Mouse (Mus musculus): ENCODE measurements at regions not wholly inside any gene's neighbourhood (a gene's known extent, or its start where the extent isn't known, plus 50 kb on each side); places are given as distances from the start of the nearest gene placed in this dataset.
A peak's percentile ranks its signal among the peaks of the same experiment; 100 is the strongest.
"Not testable (repeated sequence)": the region's sequence is repeated elsewhere in the genome, so short reads cannot be mapped to it uniquely, and the experiment has no call there.

GRCm38 (mm10) chr11:31560775-31561174 is 110.9 kb downstream of the Bod1 start:
- no peak overlapping the region for H3K4me3 ChIP-seq
- H3K4me1 ChIP-seq = peaks cover 13% of the 10 kb centered on the region
- no peak overlapping the region for H3K27ac ChIP-seq
- H3K36me3 ChIP-seq = no peaks in the 10 kb centered on the region
- 70% methylated on average over 10 of the region's 10 CpGs for WGBS
- no peaks in the 10 kb centered on the region for H3K9me3 ChIP-seq
- DNase-seq (ENCODE audit: low spot score) = no peak
- no peaks in the 10 kb centered on the region for H3K27me3 ChIP-seq (ENCODE audit: insufficient read depth, poor library complexity, severe bottlenecking)

GRCm38 (mm10) chr11:31555042-31555441 is 116.6 kb downstream of the Bod1 start:
- H3K4me1 ChIP-seq = peaks cover 14% of the 10 kb centered on the region
- DNase-seq (ENCODE audit: low spot score) = no peak
- H3K4me3 ChIP-seq = no peak overlapping the region
- no peaks in the 10 kb centered on the region for H3K36me3 ChIP-seq
- WGBS = 85% methylated on average over 4 of the region's 4 CpGs
- H3K27ac ChIP-seq = no peak overlapping the region
- H3K27me3 ChIP-seq (ENCODE audit: insufficient read depth, poor library complexity, severe bottlenecking) = no peaks in the 10 kb centered on the region
- H3K9me3 ChIP-seq = no peaks in the 10 kb centered on the region

GRCm38 (mm10) chr11:31551614-31552271 is 119.9 kb downstream of the Bod1 start:
- Histone ChIP-seq H3K27ac (no peak overlapping the region), H3K4me1 (peaks cover 14% of the 10 kb centered on the region), H3K4me3 (no peak overlapping the region), H3K27me3 (ENCODE audit: insufficient read depth, poor library complexity, severe bottlenecking) (no peaks in the 10 kb centered on the region), H3K9me3 (peaks cover 6% of the 10 kb centered on the region), H3K36me3 (no peaks in the 10 kb centered on the region)
- DNase-seq (ENCODE audit: low spot score) = no peak
- 70% methylated on average over 10 of the region's 10 CpGs for WGBS

DNA sequence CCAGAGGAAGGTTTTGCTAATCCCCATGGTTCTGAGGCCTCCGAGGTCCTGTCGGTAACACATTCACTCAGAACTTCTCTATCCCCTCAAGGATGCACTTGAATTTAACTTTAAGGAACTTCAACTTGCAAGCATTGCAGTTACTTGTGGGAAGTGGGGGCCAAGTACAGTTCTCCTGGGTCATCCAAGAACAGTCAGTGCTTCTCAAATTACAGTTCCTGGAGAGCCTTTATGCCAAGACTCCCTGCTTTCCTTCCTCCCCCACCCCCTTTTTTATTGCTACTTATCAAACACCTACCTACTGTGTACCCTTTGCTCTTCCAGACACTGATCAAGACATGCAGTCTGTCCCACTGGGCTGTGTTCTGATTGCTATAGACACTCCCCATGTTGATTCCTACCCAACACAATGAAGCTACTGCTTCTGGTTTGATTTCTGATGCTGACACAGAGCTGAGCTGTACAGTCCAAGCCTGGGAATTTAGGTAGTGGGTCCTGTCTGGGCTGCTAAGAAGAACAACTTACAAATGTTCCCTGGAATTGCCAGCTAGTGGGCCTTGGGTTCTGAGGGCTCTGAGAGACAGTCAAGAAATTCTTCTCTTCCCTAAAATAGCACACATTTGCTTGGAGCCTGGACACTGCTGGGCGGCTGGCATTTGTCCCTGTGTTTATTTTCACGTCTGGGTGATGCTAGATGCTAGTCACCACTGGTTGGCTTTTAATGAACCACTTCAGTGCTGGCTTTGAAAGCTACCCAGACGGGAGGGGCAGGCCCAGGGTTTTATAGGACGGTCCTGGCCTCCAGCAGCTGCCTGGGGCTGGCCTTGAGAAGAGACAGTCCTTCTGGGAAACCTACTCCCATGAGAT is 120.7 kb downstream of the Bod1 start:
- Histone ChIP-seq H3K4me1 (peaks cover 14% of the 10 kb centered on the region), H3K27me3 (ENCODE audit: insufficient read depth, poor library complexity, severe bottlenecking) (no peaks in the 10 kb centered on the region), H3K9me3 (peaks cover 6% of the 10 kb centered on the region), H3K27ac (peak overlapping the region; percentile 38; the same call in 1 of the 2 replicates), H3K4me3 (no peak overlapping the region), H3K36me3 (no peaks in the 10 kb centered on the region)
- DNase-seq (ENCODE audit: low spot score) = no peak
- 48% methylated on average over 6 of the region's 6 CpGs for WGBS

DNA sequence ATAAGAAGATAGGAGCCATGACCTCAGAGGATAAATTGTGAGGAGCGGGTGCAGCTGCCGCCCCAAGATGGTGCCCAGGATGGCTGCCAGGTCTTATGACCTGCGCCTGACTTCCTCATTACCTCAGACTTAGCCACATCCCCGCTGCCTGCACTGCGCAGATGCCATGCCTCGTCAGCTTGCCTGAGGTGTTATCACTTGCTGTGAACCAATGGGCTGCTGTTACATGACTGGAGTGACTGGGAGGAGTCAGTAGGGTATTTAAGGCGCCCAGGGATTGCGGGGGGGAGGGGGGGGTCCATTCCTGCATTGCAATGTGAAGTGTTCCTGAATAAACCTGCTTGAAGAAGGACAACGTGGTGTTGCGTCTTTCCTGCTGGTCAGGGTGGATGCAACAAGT is 126.2 kb downstream of the Bod1 start:
- H3K36me3 ChIP-seq; H3K9me3 ChIP-seq; H3K4me3 ChIP-seq; H3K27ac ChIP-seq; H3K27me3 ChIP-seq (ENCODE audit: insufficient read depth, poor library complexity, severe bottlenecking): not testable (repeated sequence)
- peak; percentile 66 for DNase-seq (ENCODE audit: low spot score)
- peaks cover 15% of the 10 kb centered on the region; the same call in 1 of the 2 replicates for H3K4me1 ChIP-seq
- WGBS = 80% methylated on average over 10 of the region's 10 CpGs

DNA sequence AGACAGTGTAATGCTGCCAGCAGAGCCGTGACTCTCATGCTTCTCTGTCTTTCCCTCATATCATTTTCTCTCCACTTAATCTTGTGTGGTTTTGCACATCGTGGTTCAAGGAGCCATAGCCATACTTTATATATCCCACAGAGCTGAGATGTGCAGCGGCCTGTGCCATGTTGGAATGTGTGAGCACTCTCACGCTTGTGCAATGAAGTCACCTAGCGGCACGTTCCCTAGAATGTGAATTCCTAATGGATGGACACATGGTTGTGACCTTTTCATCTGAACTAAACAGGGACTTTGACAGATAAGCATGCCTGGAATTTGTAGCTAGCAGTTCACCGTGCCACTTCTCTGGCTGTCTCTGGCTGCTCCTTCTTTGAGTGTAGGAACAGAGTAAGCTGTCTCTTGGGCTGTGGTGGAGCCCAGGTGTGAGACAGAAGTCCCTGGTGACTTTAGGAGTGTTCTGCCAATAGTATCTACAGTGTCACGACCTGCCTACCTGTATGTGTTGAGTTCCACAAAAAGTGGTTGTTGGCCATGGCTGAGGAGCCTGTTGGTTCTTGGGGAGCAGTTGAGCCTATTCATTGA is 129.0 kb downstream of the Bod1 start:
- H3K4me1 ChIP-seq = peaks cover 15% of the 10 kb centered on the region; the same call in 1 of the 2 replicates
- peak; percentile 79 for DNase-seq (ENCODE audit: low spot score)
- no peaks in the 10 kb centered on the region for H3K36me3 ChIP-seq
- H3K9me3 ChIP-seq = no peaks in the 10 kb centered on the region
- no peaks in the 10 kb centered on the region for H3K27me3 ChIP-seq (ENCODE audit: insufficient read depth, poor library complexity, severe bottlenecking)
- 44% methylated on average over 8 of the region's 8 CpGs for WGBS
- no peak overlapping the region for H3K4me3 ChIP-seq
- no peak overlapping the region; the same call in 1 of the 2 replicates for H3K27ac ChIP-seq

DNA sequence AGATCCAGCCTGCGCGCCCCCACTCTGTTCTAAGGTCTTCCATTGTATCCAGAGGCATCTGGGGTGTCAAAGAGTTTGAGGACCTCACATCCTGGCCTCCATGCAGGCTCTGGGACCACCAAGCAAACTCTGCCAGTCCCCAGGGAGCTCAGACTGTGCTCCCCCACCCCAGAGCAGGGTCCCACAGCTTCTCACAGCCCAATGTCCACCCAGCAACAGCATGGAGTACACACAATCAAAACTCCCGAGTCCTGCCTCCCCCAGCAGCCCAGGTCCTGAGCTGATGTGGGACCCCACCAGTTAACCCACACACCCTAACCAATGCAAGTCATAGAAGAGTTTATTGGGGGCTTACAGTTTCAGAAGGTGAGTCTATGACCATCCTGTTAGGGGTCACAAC is 130.3 kb downstream of the Bod1 start:
- H3K27me3 ChIP-seq (ENCODE audit: insufficient read depth, poor library complexity, severe bottlenecking) = no peaks in the 10 kb centered on the region
- peak; percentile 63 for DNase-seq (ENCODE audit: low spot score)
- H3K36me3 ChIP-seq = no peaks in the 10 kb centered on the region
- H3K4me3 ChIP-seq = no peak overlapping the region
- H3K9me3 ChIP-seq = no peaks in the 10 kb centered on the region
- WGBS = 89% methylated on average over 3 of the region's 3 CpGs
- no peak overlapping the region for H3K27ac ChIP-seq
- peaks cover 15% of the 10 kb centered on the region; the same call in 1 of the 2 replicates for H3K4me1 ChIP-seq

- H3K27me3 ChIP-seq (ENCODE audit: insufficient read depth, poor library complexity, severe bottlenecking) = no peaks in the 10 kb centered on the region
- peak; percentile 56 for DNase-seq (ENCODE audit: low spot score)
- no peaks in the 10 kb centered on the region for H3K36me3 ChIP-seq
- H3K4me1 ChIP-seq = peaks cover 15% of the 10 kb centered on the region; the same call in 1 of the 2 replicates
- no peak overlapping the region for H3K27ac ChIP-seq
- no peaks in the 10 kb centered on the region for H3K9me3 ChIP-seq
- no peak overlapping the region for H3K4me3 ChIP-seq
Observed at GRCm38 (mm10) chr11:31540816-31541215, 130.9 kb downstream of the Bod1 start.

DNA sequence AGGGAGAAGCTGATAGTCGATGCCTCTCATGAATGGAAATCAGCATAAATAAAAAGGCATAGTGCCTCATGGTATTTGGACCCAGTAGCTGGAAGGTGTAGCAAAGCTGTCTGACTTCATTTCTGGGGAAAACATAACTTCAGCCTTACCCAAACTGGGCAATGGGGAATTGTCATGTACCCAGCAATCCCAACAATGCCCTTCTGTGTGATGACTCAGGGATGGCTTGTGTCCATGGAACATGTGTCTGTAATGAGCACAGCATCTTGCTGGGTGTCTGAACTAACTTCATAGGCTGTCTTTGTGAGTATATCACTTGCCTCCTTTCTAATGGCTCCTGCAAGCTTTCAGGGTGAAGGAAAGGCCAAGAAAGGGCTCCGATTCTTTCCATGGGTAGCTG is 140.3 kb downstream of the Bod1 start:
- DNase-seq (ENCODE audit: low spot score) = no peak

DNA sequence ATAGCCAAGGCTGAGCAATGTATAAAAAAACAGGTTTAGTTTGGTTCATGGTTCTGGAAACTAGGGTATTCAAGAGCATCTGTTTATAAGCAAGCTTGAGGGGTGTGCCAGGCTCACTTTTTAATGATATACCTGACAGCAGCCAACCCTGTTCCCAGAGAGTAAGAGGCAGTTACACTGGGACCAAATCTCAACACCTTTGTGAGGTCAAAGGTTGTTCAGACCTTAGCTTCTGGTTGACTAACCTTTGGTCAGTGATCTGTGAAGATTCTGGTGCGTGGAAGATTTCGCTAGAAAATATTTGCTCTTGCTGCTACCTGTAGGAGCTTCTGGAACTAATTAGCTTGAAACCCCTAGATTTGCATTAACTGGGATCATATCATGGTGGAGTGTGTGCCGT is 140.8 kb downstream of the Bod1 start:
- Histone ChIP-seq H3K4me1 (peaks cover 8% of the 10 kb centered on the region; the same call in 1 of the 2 replicates), H3K27me3 (ENCODE audit: insufficient read depth, poor library complexity, severe bottlenecking) (peaks cover 7% of the 10 kb centered on the region; the same call in 1 of the 2 replicates), H3K36me3 (no peaks in the 10 kb centered on the region), H3K4me3 (no peak overlapping the region), H3K9me3 (no peaks in the 10 kb centered on the region), H3K27ac (no peak overlapping the region)
- 91% methylated on average over 3 of the region's 3 CpGs for WGBS
- DNase-seq (ENCODE audit: low spot score) = no peak

More for the DNA sequence above, 140.3 kb downstream of the Bod1 start:
- Histone ChIP-seq H3K36me3 (no peaks in the 10 kb centered on the region), H3K4me1 (peaks cover 8% of the 10 kb centered on the region; the same call in 1 of the 2 replicates), H3K27me3 (ENCODE audit: insufficient read depth, poor library complexity, severe bottlenecking) (peaks cover 7% of the 10 kb centered on the region; the same call in 1 of the 2 replicates), H3K9me3 (no peaks in the 10 kb centered on the region), H3K27ac (no peak overlapping the region), H3K4me3 (no peak overlapping the region)
- 92% methylated on average over 2 of the region's 2 CpGs for WGBS

DNA sequence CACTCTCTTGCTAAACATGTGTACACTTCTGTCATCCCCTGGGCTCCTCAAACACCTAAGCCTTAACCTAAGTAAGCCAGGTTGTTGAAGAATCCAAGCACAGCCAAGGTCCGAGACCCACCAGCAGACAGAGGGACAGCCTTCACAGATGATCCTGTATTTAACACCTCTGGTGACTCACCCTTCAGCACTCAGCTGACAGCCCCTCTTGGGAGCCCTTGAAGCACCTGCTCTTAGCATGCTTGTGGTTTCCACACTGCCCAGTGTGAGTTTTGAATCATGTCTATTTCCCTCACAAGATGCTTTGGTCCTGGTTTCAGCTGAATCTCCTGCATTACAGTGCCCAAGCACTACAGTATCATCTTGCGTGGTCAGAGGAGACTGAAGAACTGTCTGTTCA is 142.0 kb downstream of the Bod1 start:
- H3K27ac ChIP-seq = no peak overlapping the region
- 49% methylated on average over 2 of the region's 2 CpGs for WGBS
- peak; percentile 75 for DNase-seq (ENCODE audit: low spot score)
- H3K4me1 ChIP-seq = peaks cover 9% of the 10 kb centered on the region; the same call in 1 of the 2 replicates
- no peaks in the 10 kb centered on the region for H3K9me3 ChIP-seq
- no peaks in the 10 kb centered on the region for H3K36me3 ChIP-seq
- no peak overlapping the region for H3K4me3 ChIP-seq
- H3K27me3 ChIP-seq (ENCODE audit: insufficient read depth, poor library complexity, severe bottlenecking) = peaks cover 7% of the 10 kb centered on the region; the same call in 1 of the 2 replicates

DNA sequence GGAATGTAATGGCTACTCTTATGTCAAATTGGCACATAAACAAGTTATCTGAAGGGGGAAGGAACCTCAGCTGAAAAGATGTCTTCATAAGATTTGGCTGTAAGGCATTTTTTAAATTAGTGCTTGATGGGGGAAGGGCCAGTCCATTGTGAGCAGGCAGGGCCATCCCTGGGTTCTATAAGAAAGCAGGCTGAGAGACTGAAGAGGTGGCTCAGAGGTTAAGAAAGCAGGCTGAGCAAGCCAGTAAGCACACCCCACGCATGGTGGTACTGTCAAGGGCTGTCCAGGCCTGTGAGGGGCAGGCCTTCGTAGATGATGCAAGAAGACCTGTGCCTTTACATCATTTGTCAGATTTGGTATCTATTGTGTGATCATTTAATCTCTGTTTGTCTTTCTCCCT is 147.0 kb downstream of the Bod1 start:
- Histone ChIP-seq H3K4me3 (no peak overlapping the region), H3K27me3 (ENCODE audit: insufficient read depth, poor library complexity, severe bottlenecking) (no peaks in the 10 kb centered on the region), H3K36me3 (no peaks in the 10 kb centered on the region), H3K9me3 (no peaks in the 10 kb centered on the region), H3K4me1 (peaks cover 13% of the 10 kb centered on the region), H3K27ac (no peak overlapping the region)
- 79% methylated on average over 2 of the region's 2 CpGs for WGBS
- DNase-seq (ENCODE audit: low spot score) = peak; percentile 60

DNA sequence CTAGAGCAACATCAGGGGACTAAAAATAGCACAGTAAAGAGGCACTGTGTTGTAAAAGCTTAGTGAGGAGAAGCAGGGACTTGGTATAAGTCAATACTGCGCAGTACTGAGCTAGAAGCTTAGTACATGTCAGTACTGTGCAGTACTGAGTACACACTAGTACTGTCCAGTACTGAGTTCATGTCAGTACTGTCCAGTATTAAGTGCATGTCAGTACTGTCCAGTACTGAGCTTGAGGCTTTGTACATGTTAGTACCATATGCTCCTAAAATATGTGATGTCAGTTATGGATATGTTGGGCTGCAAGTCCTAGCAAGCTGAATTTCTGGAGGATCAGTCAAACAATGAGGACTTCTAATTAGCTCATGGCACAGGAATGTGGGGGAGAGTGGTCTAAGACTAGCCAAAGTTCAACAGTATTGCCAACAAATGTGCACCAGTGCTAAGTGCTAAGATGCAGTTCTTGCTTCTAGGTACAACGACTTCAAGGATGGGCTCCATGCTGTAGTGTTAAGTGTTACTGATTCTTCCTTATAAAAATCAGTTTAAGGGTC is 147.5 kb downstream of the Bod1 start:
- no peak overlapping the region for H3K27ac ChIP-seq
- 65% methylated on average over 2 of the region's 2 CpGs for WGBS
- H3K4me3 ChIP-seq = no peak overlapping the region
- no peaks in the 10 kb centered on the region for H3K36me3 ChIP-seq
- H3K27me3 ChIP-seq (ENCODE audit: insufficient read depth, poor library complexity, severe bottlenecking) = no peaks in the 10 kb centered on the region
- peaks cover 11% of the 10 kb centered on the region for H3K4me1 ChIP-seq
- H3K9me3 ChIP-seq = no peaks in the 10 kb centered on the region
- peak; percentile 50 for DNase-seq (ENCODE audit: low spot score)
